Mouse (Mus musculus) retina, postnatal 1 day (tissue): ENCODE data around the gene Fmr1nb.

Experiments used
- DNase-seq: peaks from one replicate; pipeline ENCODE4 v3.0.0-alpha.2; 2012

Fmr1nb gene

GRCm38 (mm10) chrX:68761606-68762005 lies at the start of gene Fmr1nb:
Gene Fmr1nb, plus strand, starts transcription at chrX:68761839.
- no peak for DNase-seq

GRCm38 (mm10) chrX:68736902-68737301 lies 24.7 kb upstream of the Fmr1nb start:
- DNase-seq = no peak

GRCm38 (mm10) chrX:68740088-68740487 lies 21.6 kb upstream of the Fmr1nb start:
- DNase-seq = no peak

GRCm38 (mm10) chrX:68820449-68820848 lies 58.8 kb downstream of the Fmr1nb start:
- DNase-seq = peak; percentile 3

DNA sequence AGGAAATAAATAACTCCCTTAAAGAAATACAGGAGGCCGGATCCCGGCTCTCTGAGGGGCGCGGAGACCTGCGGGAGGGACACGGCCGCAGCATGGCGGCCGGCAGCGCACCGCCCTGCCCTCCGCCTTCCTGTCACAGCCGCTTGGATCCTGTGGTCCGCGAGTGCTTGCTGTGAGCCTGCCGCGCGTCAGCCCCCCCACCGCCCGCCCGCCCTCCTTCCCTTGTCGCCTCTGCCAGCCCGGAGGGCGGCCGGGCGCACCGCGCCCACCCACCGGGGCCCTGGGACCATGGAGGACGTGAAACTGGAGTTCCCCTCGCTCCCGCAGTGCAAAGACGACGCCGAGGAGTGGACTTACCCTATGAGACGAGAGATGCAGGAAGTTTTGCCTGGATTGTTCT lies 59.4 kb downstream of the Fmr1nb start, which contains the start of gene Gm14698:
Gene Gm14698, plus strand, starts transcription at position 35 of the 400 bp plus-strand sequence.
- peak; percentile 38 for DNase-seq

- DNase-seq = peak; percentile 49
Measured at GRCm38 (mm10) chrX:68839548-68840444, 78.2 kb downstream of the Fmr1nb start.
